Mouse (Mus musculus) embryonic facial prominence, embryonic 14.5 days (tissue): ENCODE data around the gene Gpr89. TPM values are rescaled to one million over a fixed set of nuclear protein-coding genes. Genes with fewer than 3 reads are reported as not detected.

Experiments used
- ATAC-seq: fragments of 200-750 bp; cut with Nextera tagmentation; 2 replicates; pipeline ENCODE4 v1.8.0; 2017; ENCODE audit warnings: low read depth, moderate number of reproducible peaks, moderate TSS enrichment
- DNase-seq: peaks from one replicate; pipeline ENCODE4 v3.0.0-alpha.2; 2015; ENCODE audit warnings: low spot score
- H3K27ac ChIP-seq: fragments of 300-500 bp; sonication (generic); replicated peaks from 2 replicates; pipeline ENCODE4 v1.5.1; 2014; ENCODE audit warnings: low read depth, mild to moderate bottlenecking, low read length, moderate library complexity
- H3K27me3 ChIP-seq: fragments of 300-500 bp; sonication (generic); replicated peaks from 2 replicates; pipeline ENCODE4 v1.6.1; 2014; ENCODE audit warnings: low read length; ENCODE audit not compliant: control insufficient read depth, insufficient read depth
- H3K36me3 ChIP-seq: fragments of 300-500 bp; sonication (generic); 2 replicates; pipeline ENCODE4 v1.6.1; 2014; ENCODE audit warnings: low read length, mixed read lengths; ENCODE audit not compliant: control insufficient read depth, insufficient read depth
- H3K4me1 ChIP-seq: fragments of 300-500 bp; sonication (generic); 2 replicates; pipeline ENCODE4 v1.6.1; 2014; ENCODE audit warnings: antibody characterized with exemption, low read length; ENCODE audit not compliant: control insufficient read depth, insufficient read depth
- H3K4me2 ChIP-seq: fragments of 300-500 bp; sonication (generic); 2 replicates; pipeline ENCODE4 v1.6.1; 2014; ENCODE audit warnings: low read depth, mild to moderate bottlenecking, low read length, moderate library complexity, mixed read lengths
- H3K4me3 ChIP-seq: fragments of 300-500 bp; sonication (generic); 2 replicates; pipeline ENCODE4 v1.5.1; 2014; ENCODE audit warnings: low read depth, mild to moderate bottlenecking, low read length
- H3K9ac ChIP-seq: fragments of 300-500 bp; sonication (generic); 2 replicates; pipeline ENCODE4 v1.6.1; 2014; ENCODE audit warnings: low read depth, mild to moderate bottlenecking, low read length, moderate library complexity, mixed read lengths
- H3K9me3 ChIP-seq: fragments of 300-500 bp; sonication (generic); 2 replicates; pipeline ENCODE4 v1.6.1; 2016; ENCODE audit warnings: low read length; ENCODE audit not compliant: control insufficient read depth
- WGBS: fragments of 180-500 bp; shearing (Covaris S2); extraction: QIAGEN DNeasy Blood & Tissue Kit; methylation state at CpG from one replicate; pipeline ENCODE4 v1.1.7; 2014; 5-methylcytosine and 5-hydroxymethylcytosine counted together
- polyA plus RNA-seq: library from polyadenylated mRNA; unstranded; fragments of >200 nt; fragmentation: Nextera tagmentation; extraction: Ambion mirVana; gene quantifications from 2 replicates; pipeline ENCODE4 v1.2.1, GENCODE M21; 2014

The Gpr89 gene
- polyA plus RNA-seq, 1 experiment from 2014 or later = 41.0 TPM

DNA sequence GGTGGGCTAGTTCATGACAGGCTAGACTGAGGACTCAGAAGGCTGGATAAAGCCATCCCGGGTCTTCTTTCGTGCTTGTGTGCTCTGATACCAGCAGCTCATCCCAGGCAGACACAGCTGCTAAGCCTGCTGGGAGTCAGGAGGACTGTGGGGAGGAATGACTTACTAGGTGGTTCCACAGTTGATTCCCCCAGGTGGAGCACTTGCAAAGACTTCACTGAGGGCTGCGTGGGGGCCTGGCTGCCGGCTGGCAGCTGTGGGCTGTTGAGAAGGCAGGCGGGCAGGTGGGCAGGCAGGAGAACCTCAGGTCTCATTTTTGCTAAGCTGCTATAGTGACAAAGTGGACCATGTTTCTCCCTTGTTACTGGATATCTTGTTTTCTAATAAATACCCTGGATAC, 44.6 kb downstream of the Gpr89 start:
- no peak overlapping the region for H3K4me3 ChIP-seq
- ATAC-seq (no peak), DNase-seq (no peak)
- no peaks in the 10 kb centered on the region for H3K4me1 ChIP-seq
- H3K9ac ChIP-seq = no peak overlapping the region
- H3K9me3 ChIP-seq = no peaks in the 10 kb centered on the region
- 87% methylated on average over 5 of the region's 5 CpGs for WGBS
- H3K4me2 ChIP-seq = no peak overlapping the region
- no peak overlapping the region for H3K27ac ChIP-seq
- no peaks in the 10 kb centered on the region for H3K27me3 ChIP-seq
- H3K36me3 ChIP-seq = no peaks in the 10 kb centered on the region

- H3K4me3 ChIP-seq = no peak overlapping the region
Observed at GRCm38 (mm10) chr3:96855833-96856232, 49.3 kb downstream of the Gpr89 start.

DNA sequence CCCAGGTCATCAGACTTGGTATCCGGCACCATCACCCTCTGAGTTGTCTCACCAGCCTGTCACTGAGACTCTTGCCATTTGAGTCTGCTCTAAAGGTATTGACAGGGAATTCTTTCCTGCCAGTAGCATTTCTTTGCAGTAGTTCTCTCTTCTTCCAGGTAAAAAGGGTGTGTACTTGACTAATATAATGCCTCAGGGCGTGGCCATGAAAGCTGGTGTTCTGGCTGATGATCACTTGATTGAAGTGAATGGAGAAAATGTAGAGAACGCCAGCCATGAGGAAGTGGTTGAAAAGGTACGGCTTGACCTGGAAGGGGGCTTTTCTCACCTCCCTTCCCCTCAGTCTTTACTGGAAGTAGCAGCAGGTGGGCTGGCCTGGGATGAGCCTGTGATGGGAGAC, 50.8 kb downstream of the Gpr89 start:
- H3K27me3 ChIP-seq = no peaks in the 10 kb centered on the region
- H3K27ac ChIP-seq = no peak overlapping the region
- WGBS = 90% methylated on average over 4 of the region's 4 CpGs
- no peak overlapping the region for H3K4me2 ChIP-seq
- DNase-seq (no peak), ATAC-seq (no peak)
- no peak overlapping the region for H3K4me3 ChIP-seq
- no peaks in the 10 kb centered on the region for H3K9me3 ChIP-seq
- H3K4me1 ChIP-seq = no peaks in the 10 kb centered on the region
- H3K9ac ChIP-seq = no peak overlapping the region
- H3K36me3 ChIP-seq = no peaks in the 10 kb centered on the region

More at GRCm38 (mm10) chr3:96855833-96856232, 49.3 kb downstream of the Gpr89 start:
- ATAC-seq = no peak
- Histone ChIP-seq H3K36me3 (no peaks in the 10 kb centered on the region), H3K9ac (no peak overlapping the region), H3K4me1 (no peaks in the 10 kb centered on the region), H3K4me2 (no peak overlapping the region), H3K9me3 (no peaks in the 10 kb centered on the region), H3K27me3 (no peaks in the 10 kb centered on the region), H3K27ac (no peak overlapping the region)
- 84% methylated on average over 3 of the region's 3 CpGs for whole genome bisulfite sequencing
- no peak for DNase-seq

DNA sequence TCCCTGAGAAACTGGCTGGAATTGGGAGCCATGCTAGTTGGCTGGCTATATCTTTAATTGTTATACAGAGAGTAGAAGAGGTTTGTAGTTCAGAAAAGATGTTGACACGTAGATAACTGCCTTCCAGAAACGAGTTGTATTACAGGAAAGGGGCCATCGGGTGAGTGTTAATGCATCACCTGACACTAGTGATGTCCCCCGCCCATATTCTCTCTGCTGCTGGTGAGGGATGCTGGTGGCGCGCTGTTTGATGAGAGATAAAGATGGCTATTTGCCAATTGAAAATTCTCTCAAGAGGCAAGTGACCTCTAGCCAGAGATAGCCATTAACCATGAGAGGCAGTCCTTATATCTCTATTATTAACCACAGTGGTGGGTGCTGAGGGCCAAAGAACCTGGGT, 52.6 kb downstream of the Gpr89 start:
- H3K9me3 ChIP-seq = no peaks in the 10 kb centered on the region
- DNase-seq = no peak
- no peak overlapping the region for H3K9ac ChIP-seq
- no peaks in the 10 kb centered on the region for H3K4me1 ChIP-seq
- no peaks in the 10 kb centered on the region for H3K36me3 ChIP-seq
- no peaks in the 10 kb centered on the region for H3K27me3 ChIP-seq
- no peak overlapping the region for H3K4me3 ChIP-seq
- ATAC-seq = no peak
- no peak overlapping the region for H3K27ac ChIP-seq
- no peak overlapping the region for H3K4me2 ChIP-seq
- 80% methylated on average over 6 of the region's 6 CpGs for WGBS

- Histone ChIP-seq H3K27me3 (no peaks in the 10 kb centered on the region), H3K4me2 (no peak overlapping the region), H3K9me3 (no peaks in the 10 kb centered on the region), H3K4me1 (no peaks in the 10 kb centered on the region), H3K36me3 (no peaks in the 10 kb centered on the region), H3K27ac (no peak overlapping the region), H3K4me3 (no peak overlapping the region), H3K9ac (no peak overlapping the region)
- ATAC-seq = no peak
- WGBS = 81% methylated on average over 2 of the region's 2 CpGs
- no peak for DNase-seq
Observed at GRCm38 (mm10) chr3:96849168-96849727, 55.9 kb downstream of the Gpr89 start.

DNA sequence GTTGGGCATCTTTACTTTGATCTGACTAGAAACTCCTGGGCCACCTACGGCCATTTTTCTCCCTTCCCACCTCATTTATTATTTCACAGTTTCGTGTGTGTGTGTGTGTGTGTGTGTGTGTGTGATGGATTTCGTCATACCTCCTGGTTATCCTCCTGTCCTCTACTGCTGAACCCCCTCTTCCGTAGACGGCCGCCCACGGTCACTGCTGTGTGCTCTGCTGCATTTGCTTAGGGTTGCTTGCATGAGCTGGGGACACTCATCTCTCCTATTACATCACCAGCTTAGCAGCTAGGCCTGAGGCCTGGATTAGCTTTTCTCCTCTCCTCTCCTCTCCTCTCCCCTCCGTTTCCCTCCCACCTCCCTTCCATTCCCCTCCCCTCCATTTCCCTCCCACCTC, 56.7 kb downstream of the Gpr89 start:
- Histone ChIP-seq H3K27ac (no peak overlapping the region), H3K4me2 (no peak overlapping the region), H3K9me3 (no peaks in the 10 kb centered on the region), H3K4me3 (no peak overlapping the region), H3K36me3 (no peaks in the 10 kb centered on the region), H3K27me3 (no peaks in the 10 kb centered on the region), H3K4me1 (no peaks in the 10 kb centered on the region), H3K9ac (no peak overlapping the region)
- no peak for ATAC-seq
- WGBS = 84% methylated on average over 7 of the region's 8 CpGs
- DNase-seq = no peak

GRCm38 (mm10) chr3:96847661-96848060, 57.5 kb downstream of the Gpr89 start:
- no peak overlapping the region for H3K9ac ChIP-seq
- H3K4me2 ChIP-seq = no peak overlapping the region
- no peaks in the 10 kb centered on the region for H3K9me3 ChIP-seq
- ATAC-seq = no peak
- DNase-seq = no peak
- H3K4me3 ChIP-seq = no peak overlapping the region
- no peaks in the 10 kb centered on the region for H3K36me3 ChIP-seq
- H3K4me1 ChIP-seq = no peaks in the 10 kb centered on the region
- 31% methylated on average over 6 of the region's 6 CpGs for WGBS
- H3K27me3 ChIP-seq = no peaks in the 10 kb centered on the region
- H3K27ac ChIP-seq = no peak overlapping the region

DNA sequence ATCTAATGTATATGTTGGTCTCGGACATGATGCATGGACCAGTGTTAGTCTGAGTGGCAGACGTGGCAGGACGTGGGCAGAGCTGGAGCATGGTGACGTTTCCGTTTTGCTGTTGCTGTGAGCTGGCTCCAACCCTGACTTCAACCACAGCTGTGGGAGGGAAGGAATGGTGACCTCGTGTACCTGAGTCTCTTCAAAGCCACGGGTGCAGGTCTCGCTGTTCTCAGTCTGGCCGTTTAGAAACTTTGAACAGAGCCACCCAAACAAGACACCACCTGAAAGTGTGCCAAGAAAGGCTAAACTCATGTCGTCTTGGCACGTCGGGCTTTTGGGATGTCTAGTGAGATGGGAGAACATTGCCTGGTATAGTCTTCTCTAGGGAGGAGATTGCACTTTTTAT, 58.2 kb downstream of the Gpr89 start:
- H3K4me3 ChIP-seq = no peak overlapping the region
- no peak overlapping the region for H3K27ac ChIP-seq
- H3K4me1 ChIP-seq = no peaks in the 10 kb centered on the region
- H3K9ac ChIP-seq = no peak overlapping the region
- H3K4me2 ChIP-seq = no peak overlapping the region
- H3K9me3 ChIP-seq = no peaks in the 10 kb centered on the region
- DNase-seq = no peak
- no peak for ATAC-seq
- H3K36me3 ChIP-seq = no peaks in the 10 kb centered on the region
- WGBS = 83% methylated on average over 12 of the region's 12 CpGs
- no peaks in the 10 kb centered on the region for H3K27me3 ChIP-seq

- H3K27ac ChIP-seq = no peak overlapping the region
- ATAC-seq (no peak), DNase-seq (no peak)
- 84% methylated on average over 9 of the region's 9 CpGs for WGBS
- no peak overlapping the region for H3K4me3 ChIP-seq
- H3K36me3 ChIP-seq = no peaks in the 10 kb centered on the region
- no peaks in the 10 kb centered on the region for H3K27me3 ChIP-seq
- H3K9me3 ChIP-seq = no peaks in the 10 kb centered on the region
- no peak overlapping the region for H3K4me2 ChIP-seq
- no peaks in the 10 kb centered on the region for H3K4me1 ChIP-seq
- H3K9ac ChIP-seq = no peak overlapping the region
Observed at GRCm38 (mm10) chr3:96845806-96846205, 59.3 kb downstream of the Gpr89 start.
